Mouse (Mus musculus) heart, postnatal 0 days (tissue): ENCODE measurements around the gene 2410004P03Rik.

Experiments
- CTCF ChIP-seq: IDR thresholded peaks from 2 replicates; pipeline ENCODE4 v1.5.1; 2016; ENCODE audit warnings: antibody characterized with exemption, control low read depth, low read depth
- EP300 ChIP-seq: IDR thresholded peaks from 2 replicates; pipeline ENCODE4 v1.6.1; 2016; ENCODE audit warnings: antibody characterized with exemption, low read depth

GRCm38 (mm10) chr12:16996886-16997462 lies 14.6 kb downstream of the 2410004P03Rik start:
- no peak for TF ChIP-seq CTCF
- no peak for TF ChIP-seq EP300
